Mouse (Mus musculus) heart, postnatal 0 days (tissue): Measurements from ENCODE around the gene Rpp21. TPM values are rescaled to one million over a fixed set of nuclear protein-coding genes. Genes with fewer than 3 reads are reported as not detected.
A peak's percentile ranks its signal among the peaks of the same experiment; 100 is the strongest.

Experiments
- ATAC-seq: fragments of 200-750 bp; cut with Nextera tagmentation; 2 replicates; pipeline ENCODE4 v1.8.0; 2017; ENCODE audit warnings: low read depth, moderate number of reproducible peaks, moderate library complexity; ENCODE audit not compliant: insufficient read depth
- DNase-seq: peaks from one replicate; pipeline ENCODE4 v3.0.0-alpha.2; 2016; ENCODE audit warnings: low spot score
- H3K27ac ChIP-seq: fragments of 300-500 bp; sonication (generic); 2 replicates; pipeline ENCODE4 v1.5.1; 2014; ENCODE audit warnings: low read depth, mild to moderate bottlenecking
- H3K27me3 ChIP-seq: fragments of 300-500 bp; sonication (generic); 2 replicates; pipeline ENCODE4 v1.6.1; 2014; ENCODE audit warnings: low read length, mixed read lengths; ENCODE audit not compliant: control insufficient read depth, insufficient read depth
- H3K36me3 ChIP-seq: fragments of 300-500 bp; sonication (generic); replicated peaks from 2 replicates; pipeline ENCODE4 v1.6.1; 2014; ENCODE audit warnings: low read length, mixed read lengths; ENCODE audit not compliant: control insufficient read depth, insufficient read depth
- H3K4me1 ChIP-seq: fragments of 300-500 bp; sonication (generic); 2 replicates; pipeline ENCODE4 v1.6.1; 2014; ENCODE audit warnings: antibody characterized with exemption; ENCODE audit not compliant: control insufficient read depth, insufficient read depth
- H3K4me2 ChIP-seq: fragments of 300-500 bp; sonication (generic); 2 replicates; pipeline ENCODE4 v1.6.1; 2014; ENCODE audit warnings: low read depth, mild to moderate bottlenecking, low read length, moderate library complexity
- H3K4me3 ChIP-seq: fragments of 300-500 bp; sonication (generic); 2 replicates; pipeline ENCODE4 v1.5.1; 2014; ENCODE audit warnings: low read depth, low read length
- H3K9ac ChIP-seq: fragments of 300-500 bp; sonication (generic); replicated peaks from 2 replicates; pipeline ENCODE4 v1.6.1; 2014; ENCODE audit warnings: low read depth, low read length, mixed read lengths
- H3K9me3 ChIP-seq: fragments of 300-500 bp; sonication (generic); replicated peaks from 2 replicates; pipeline ENCODE4 v1.6.1; 2016; ENCODE audit warnings: low read length; ENCODE audit not compliant: control insufficient read depth
- CTCF ChIP-seq: IDR thresholded peaks from 2 replicates; pipeline ENCODE4 v1.5.1; 2016; ENCODE audit warnings: antibody characterized with exemption, control low read depth, low read depth
- EP300 ChIP-seq: IDR thresholded peaks from 2 replicates; pipeline ENCODE4 v1.6.1; 2016; ENCODE audit warnings: antibody characterized with exemption, low read depth
- WGBS: fragments of 180-500 bp; shearing (Covaris S2); extraction: QIAGEN DNeasy Blood & Tissue Kit; methylation state at CpG from one replicate; pipeline ENCODE4 v1.1.7; 2014; 5-methylcytosine and 5-hydroxymethylcytosine counted together
- polyA plus RNA-seq: library from polyadenylated mRNA; unstranded; fragments of >200 nt; fragmentation: Nextera tagmentation; extraction: Ambion mirVana; gene quantifications from 2 replicates; pipeline ENCODE4 v1.2.1, GENCODE M21; 2015
- total RNA-seq: library from RNA; depleted of rRNA; stranded (reverse); fragments of >200 nt; gene quantifications from 2 replicates; pipeline ENCODE4 v1.2.3, GENCODE M21; 2014; ENCODE audit warnings: low replicate concordance

Gene Rpp21
- total and polyA plus RNA-seq, 2 experiments from 2014 or later = 28.3 to 89.0 TPM

- H3K36me3 ChIP-seq = peaks cover 66% of the 10 kb centered on the region
- ATAC-seq = no peak
- no peak overlapping the region for H3K4me2 ChIP-seq
- TF ChIP-seq CTCF (no peak), EP300 (no peak)
- H3K27me3 ChIP-seq = no peaks in the 10 kb centered on the region
- 89% methylated on average over 9 of the region's 9 CpGs for WGBS
- no peak overlapping the region for H3K9ac ChIP-seq
- H3K4me1 ChIP-seq = peaks cover 6% of the 10 kb centered on the region; the same call in 1 of the 2 replicates
- no peaks in the 10 kb centered on the region for H3K9me3 ChIP-seq
- DNase-seq = no peak
- no peak overlapping the region for H3K4me3 ChIP-seq
- H3K27ac ChIP-seq = no peak overlapping the region
These were observed 3.8 kb upstream of the Rpp21 start for GRCm38 (mm10) chr17:36261511-36262166.

DNA sequence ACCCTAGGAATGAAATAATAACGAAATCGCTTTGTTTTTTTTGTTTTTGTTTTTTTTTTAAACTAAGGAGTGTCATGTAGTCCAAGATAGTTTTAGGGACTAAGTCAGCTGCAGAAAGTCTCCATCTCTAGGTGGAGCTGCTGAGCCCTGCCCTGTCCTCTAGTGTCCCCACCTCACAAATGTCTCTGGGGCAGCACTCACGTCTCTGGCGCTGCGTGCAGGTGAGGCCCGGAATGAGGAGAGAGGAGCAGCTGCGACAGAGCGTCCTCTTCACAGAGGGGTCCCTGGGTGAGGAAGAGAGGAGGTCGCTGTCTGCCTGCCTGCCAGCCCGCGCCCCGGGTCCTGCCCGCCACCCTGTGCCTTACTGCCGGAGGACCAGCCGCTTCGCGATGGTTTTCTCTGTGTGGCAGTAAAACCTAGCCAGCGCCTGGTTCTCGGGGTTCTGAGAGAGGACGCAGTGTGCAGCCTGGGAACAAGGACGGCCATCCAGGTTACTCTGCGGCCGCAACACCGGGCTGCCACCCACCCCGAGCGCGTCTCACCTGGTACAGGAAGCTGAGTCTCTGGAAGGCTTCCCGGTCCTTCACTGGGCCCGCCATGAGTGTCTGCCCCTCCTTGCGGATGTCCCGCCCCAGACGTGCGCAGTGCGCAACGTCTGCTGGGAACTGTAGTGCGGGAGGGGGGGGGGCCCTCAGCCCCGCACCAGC lies 475 bp downstream of the Rpp21 start:
- Histone ChIP-seq H3K27ac (peak overlapping the region; percentile 70), H3K4me1 (peaks cover 6% of the 10 kb centered on the region; the same call in 1 of the 2 replicates), H3K9me3 (no peaks in the 10 kb centered on the region), H3K36me3 (peaks cover 29% of the 10 kb centered on the region), H3K9ac (peak overlapping the region; percentile 64), H3K4me3 (peak overlapping the region; percentile 75), H3K27me3 (0 out of 2 replicates have a peak, but pooled peaks cover 1% of the 10 kb centered on the region), H3K4me2 (peak overlapping the region; percentile 72)
- DNase-seq (peak; percentile 79), ATAC-seq (peak; percentile 96)
- under 1% methylated on average over 37 of the region's 37 CpGs for WGBS
- TF ChIP-seq CTCF (peak; percentile 72), EP300 (no peak)

DNA sequence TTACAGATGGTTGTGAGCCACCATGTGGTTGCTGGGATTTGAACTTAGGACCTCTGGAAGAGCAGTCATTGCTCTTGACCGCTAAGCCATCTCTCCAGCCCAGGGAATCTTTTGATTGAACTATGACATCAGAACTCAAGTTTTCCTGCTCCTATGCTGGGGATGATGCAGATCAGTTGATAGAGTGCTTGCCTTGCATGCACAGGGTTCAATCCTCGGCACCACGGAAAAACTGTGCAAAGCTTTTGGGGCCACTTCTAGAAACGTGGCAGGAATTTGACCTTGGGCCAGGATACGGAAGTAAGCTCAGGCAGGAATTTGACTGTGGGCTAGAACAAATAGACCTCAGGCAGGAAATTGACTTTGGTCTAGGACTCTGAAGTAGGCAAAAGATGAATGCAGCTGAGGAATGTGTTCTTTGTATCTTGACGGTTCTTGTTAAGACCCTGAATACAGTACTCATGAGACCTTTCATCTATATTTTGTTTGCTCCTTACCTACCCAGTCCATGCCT lies 4.7 kb downstream of the Rpp21 start:
- 31% methylated on average over 6 of the region's 6 CpGs for WGBS
- Histone ChIP-seq H3K4me1 (peaks cover 10% of the 10 kb centered on the region), H3K4me3 (no peak overlapping the region), H3K4me2 (no peak overlapping the region), H3K27ac (no peak overlapping the region), H3K9me3 (no peaks in the 10 kb centered on the region), H3K9ac (no peak overlapping the region), H3K36me3 (no peaks in the 10 kb centered on the region; the same call in 1 of the 2 replicates), H3K27me3 (peaks cover 27% of the 10 kb centered on the region; the same call in 1 of the 2 replicates)
- DNase-seq (no peak), ATAC-seq (no peak)
- no peak for TF ChIP-seq EP300
- no peak for TF ChIP-seq CTCF

DNA sequence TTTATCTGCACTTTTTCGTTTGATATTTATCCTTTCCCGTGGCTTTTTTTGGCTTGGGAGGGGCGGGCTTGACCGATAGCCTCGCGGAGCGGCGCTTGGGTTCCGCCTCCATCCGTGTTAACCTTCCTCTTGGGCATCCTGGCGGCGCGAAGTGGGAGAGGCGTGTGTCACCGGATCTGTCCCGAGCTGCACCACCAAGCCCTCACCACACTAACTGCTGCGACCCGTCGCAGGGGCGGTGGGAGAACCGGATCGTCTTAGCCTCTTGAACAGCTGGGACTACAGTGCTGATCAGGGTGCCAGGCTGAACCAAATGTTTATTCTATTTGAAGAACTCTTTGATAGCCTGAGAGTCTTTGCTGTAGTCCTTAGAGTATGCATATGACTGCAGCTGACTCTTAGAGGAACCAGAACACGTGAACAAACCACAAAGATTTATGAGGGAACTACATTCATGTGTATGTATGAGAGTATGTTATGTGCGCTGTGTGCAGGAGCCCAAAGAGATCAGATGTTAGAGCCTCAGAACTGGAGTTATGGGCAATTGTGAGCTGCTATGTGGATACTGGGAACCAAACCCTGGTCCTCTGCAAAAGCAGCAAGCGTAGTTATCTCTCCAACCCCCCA lies 5.5 kb downstream of the Rpp21 start:
- ATAC-seq (no peak), DNase-seq (no peak)
- H3K4me1 ChIP-seq = peaks cover 10% of the 10 kb centered on the region
- 0 out of 2 replicates have a peak overlapping the region, but pooled peaks have one; percentile 26 for H3K9ac ChIP-seq
- H3K4me2 ChIP-seq = peak overlapping the region; percentile 47
- H3K27ac ChIP-seq = no peak overlapping the region
- TF ChIP-seq EP300 (no peak), CTCF (no peak)
- WGBS = 9% methylated on average over 25 of the region's 25 CpGs
- peaks cover 30% of the 10 kb centered on the region; the same call in 1 of the 2 replicates for H3K27me3 ChIP-seq
- H3K4me3 ChIP-seq = peak overlapping the region; percentile 19; the same call in 1 of the 2 replicates
- H3K9me3 ChIP-seq = no peaks in the 10 kb centered on the region
- H3K36me3 ChIP-seq = no peaks in the 10 kb centered on the region; the same call in 1 of the 2 replicates

- Histone ChIP-seq H3K9ac (no peak overlapping the region), H3K9me3 (no peaks in the 10 kb centered on the region), H3K27ac (no peak overlapping the region), H3K36me3 (no peaks in the 10 kb centered on the region), H3K4me3 (peak overlapping the region; percentile 22), H3K4me2 (peak overlapping the region; percentile 28; the same call in 1 of the 2 replicates), H3K27me3 (peaks cover 31% of the 10 kb centered on the region; the same call in 1 of the 2 replicates), H3K4me1 (peaks cover 4% of the 10 kb centered on the region; the same call in 1 of the 2 replicates)
- no peak for DNase-seq
- ATAC-seq = peak; percentile 41; the same call in 1 of the 2 replicates
- WGBS = 20% methylated on average over 33 of the region's 33 CpGs
- TF ChIP-seq CTCF (no peak), EP300 (no peak)
These were observed 9.0 kb downstream of the Rpp21 start for GRCm38 (mm10) chr17:36248886-36249285.
